Mouse (Mus musculus) megakaryocyte, embryonic 14.5 days (primary cell): Measurements from ENCODE around the gene Me1. TPM values are rescaled to one million over a fixed set of nuclear protein-coding genes. Genes with fewer than 3 reads are reported as not detected.

Experiments
- H3K27me3 ChIP-seq: replicated peaks from 2 replicates; pipeline ENCODE3; 2012; ENCODE audit warnings: inconsistent platforms
- H3K36me3 ChIP-seq: replicated peaks from 2 replicates; pipeline ENCODE3; 2012; ENCODE audit warnings: low read length, inconsistent platforms, mixed read lengths
- H3K4me1 ChIP-seq: 2 replicates; pipeline ENCODE4 v1.6.1; 2012; ENCODE audit warnings: inconsistent platforms
- H3K4me3 ChIP-seq: replicated peaks from 2 replicates; pipeline ENCODE3; 2012; ENCODE audit warnings: moderate library complexity, mild to moderate bottlenecking, inconsistent platforms
- H3K9me3 ChIP-seq: 2 replicates; pipeline ENCODE4 v1.6.1; 2012; ENCODE audit warnings: inconsistent platforms
- FLI1 ChIP-seq: IDR thresholded peaks from 2 replicates; pipeline ENCODE4 v1.6.1; 2012; ENCODE audit warnings: low read length, inconsistent platforms, mixed read lengths
- GATA1 ChIP-seq: IDR thresholded peaks from 3 replicates; pipeline ENCODE4 v1.6.1; 2012; ENCODE audit warnings: mixed read lengths, low read length, inconsistent platforms, borderline replicate concordance
- polyA plus RNA-seq: library from polyadenylated mRNA; stranded (reverse); fragments of >175 nt; gene quantifications from 2 replicates; pipeline ENCODE4 v1.2.3, GENCODE M21; 2012; ENCODE audit warnings: low replicate concordance; ENCODE audit not compliant: insufficient read depth

The Me1 gene
- polyA plus RNA-seq, 1 experiment = 5.1 TPM

GRCm38 (mm10) chr9:86712648-86713047, 16.9 kb upstream of the Me1 start:
- TF ChIP-seq FLI1 (no peak), GATA1 (no peak)
- Histone ChIP-seq H3K4me3 (no peak overlapping the region), H3K36me3 (no peaks in the 10 kb centered on the region), H3K9me3 (no peaks in the 10 kb centered on the region), H3K4me1 (no peaks in the 10 kb centered on the region), H3K27me3 (peaks cover 2% of the 10 kb centered on the region)

GRCm38 (mm10) chr9:86710091-86710634, 14.4 kb upstream of the Me1 start:
- Histone ChIP-seq H3K9me3 (no peaks in the 10 kb centered on the region), H3K4me3 (no peak overlapping the region), H3K4me1 (no peaks in the 10 kb centered on the region; the same call in 1 of the 2 replicates), H3K27me3 (peaks cover 2% of the 10 kb centered on the region), H3K36me3 (no peaks in the 10 kb centered on the region)
- no peak for TF ChIP-seq FLI1

DNA sequence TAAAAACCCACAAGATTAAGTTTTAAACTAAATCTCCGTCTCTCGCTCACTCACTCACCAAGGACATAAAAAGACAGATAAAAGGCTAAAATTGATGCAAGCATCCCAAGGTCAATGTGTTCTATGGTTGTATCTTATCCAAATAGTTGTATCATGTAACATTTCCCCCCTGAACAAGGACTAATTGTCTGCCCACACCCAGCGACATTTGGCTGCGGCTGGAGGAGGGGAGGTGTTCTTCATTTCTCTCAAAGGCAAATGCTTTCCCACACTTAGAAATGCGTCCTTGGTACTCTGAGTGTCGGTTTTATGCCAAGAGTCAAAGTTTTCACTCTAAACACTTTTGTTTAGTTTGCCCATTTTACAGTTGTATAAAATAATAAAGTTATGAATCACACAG, 13.2 kb upstream of the Me1 start:
- Histone ChIP-seq H3K36me3 (no peaks in the 10 kb centered on the region), H3K9me3 (0 out of 2 replicates have a peak, but pooled peaks cover 2% of the 10 kb centered on the region), H3K4me1 (no peaks in the 10 kb centered on the region; the same call in 1 of the 2 replicates), H3K4me3 (no peak overlapping the region), H3K27me3 (peaks cover 2% of the 10 kb centered on the region)
- no peak for TF ChIP-seq FLI1
- TF ChIP-seq GATA1 = no peak

DNA sequence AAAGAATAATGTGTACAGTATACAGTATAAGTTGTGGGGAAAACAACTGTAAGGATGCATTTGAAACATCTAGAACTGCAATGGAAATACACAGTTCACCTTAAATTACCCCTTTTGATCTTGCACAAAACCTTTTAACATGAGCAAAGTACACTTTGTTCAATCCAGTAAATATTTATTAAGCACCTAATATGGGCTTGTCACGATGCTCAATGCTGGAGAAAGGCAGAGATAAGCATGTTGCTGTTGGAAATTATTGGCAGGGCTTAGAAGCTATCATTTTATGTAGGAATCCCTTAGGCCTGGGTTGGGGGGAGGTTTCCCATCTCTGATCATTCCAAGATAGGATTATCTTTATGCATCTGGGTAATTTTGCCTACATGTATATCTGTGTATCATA, 11.7 kb upstream of the Me1 start:
- Histone ChIP-seq H3K9me3 (peaks cover 8% of the 10 kb centered on the region; the same call in 1 of the 2 replicates), H3K36me3 (no peaks in the 10 kb centered on the region), H3K4me3 (no peak overlapping the region), H3K27me3 (peaks cover 2% of the 10 kb centered on the region), H3K4me1 (peaks cover under 1% of the 10 kb centered on the region)
- no peak for TF ChIP-seq FLI1

GRCm38 (mm10) chr9:86701844-86702243, 6.1 kb upstream of the Me1 start:
- Histone ChIP-seq H3K4me3 (peak overlapping the region; percentile 43), H3K4me1 (peaks cover 19% of the 10 kb centered on the region), H3K27me3 (no peaks in the 10 kb centered on the region), H3K36me3 (no peaks in the 10 kb centered on the region), H3K9me3 (peaks cover 8% of the 10 kb centered on the region; the same call in 1 of the 2 replicates)
- no peak; the same call in 2 of the 3 replicates for TF ChIP-seq GATA1
- no peak for TF ChIP-seq FLI1

DNA sequence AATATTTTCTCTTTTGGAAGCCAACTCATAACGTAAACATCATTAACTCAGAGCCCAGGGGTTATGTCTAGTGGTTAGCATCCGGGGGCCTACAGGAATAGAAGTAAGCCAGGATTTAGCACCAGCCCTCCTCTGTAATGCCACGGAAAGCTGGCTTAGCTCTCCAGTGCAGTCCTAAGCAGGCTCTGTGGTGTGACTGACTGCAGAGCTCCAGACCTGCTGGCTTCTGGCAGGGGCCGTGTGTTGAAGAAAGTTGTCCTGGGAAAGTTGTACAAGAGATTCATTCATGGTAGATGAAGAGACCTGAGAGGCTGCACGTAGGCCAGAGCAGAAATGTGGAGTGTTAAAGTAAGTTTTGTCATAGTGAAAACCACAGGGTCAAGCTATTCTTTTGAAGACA, 5.5 kb upstream of the Me1 start:
- H3K4me3 ChIP-seq = no peak overlapping the region
- H3K9me3 ChIP-seq = peaks cover 8% of the 10 kb centered on the region; the same call in 1 of the 2 replicates
- peaks cover 22% of the 10 kb centered on the region for H3K4me1 ChIP-seq
- TF ChIP-seq GATA1 (no peak), FLI1 (no peak)
- no peaks in the 10 kb centered on the region for H3K27me3 ChIP-seq
- H3K36me3 ChIP-seq = no peaks in the 10 kb centered on the region

DNA sequence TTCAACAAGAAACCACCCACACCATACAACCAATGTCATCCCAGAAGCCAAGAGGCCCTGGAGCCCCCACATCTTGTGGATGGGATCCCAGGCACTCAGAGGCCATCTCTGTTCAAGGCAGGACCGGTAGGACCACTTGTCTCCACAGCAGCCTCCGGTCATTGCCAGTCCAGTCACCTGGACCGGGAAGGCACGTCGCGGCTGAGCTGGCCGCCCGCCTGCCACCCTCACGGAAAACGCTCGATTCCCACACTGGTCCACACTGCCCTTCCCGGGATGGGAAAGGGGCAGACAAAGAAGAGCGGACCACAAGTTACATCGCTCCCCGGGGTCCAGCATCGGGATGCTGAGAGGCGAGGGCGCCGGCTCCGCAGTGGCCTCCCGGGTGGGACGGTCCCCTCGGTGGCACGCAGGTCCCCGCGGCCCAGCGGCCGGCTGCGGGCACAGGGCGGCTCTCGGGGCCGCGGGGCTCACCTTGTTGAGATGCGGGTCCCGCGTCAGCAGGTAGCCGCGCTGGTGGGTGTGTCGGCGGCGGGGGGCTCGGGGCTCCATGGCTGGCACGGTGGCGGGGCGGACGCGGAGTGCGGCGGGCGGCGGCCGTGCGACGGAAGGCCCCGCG, 445 bp downstream of the Me1 start:
- Histone ChIP-seq H3K27me3 (peaks cover 4% of the 10 kb centered on the region), H3K9me3 (no peaks in the 10 kb centered on the region), H3K4me3 (peak overlapping the region; percentile 93), H3K4me1 (peaks cover 20% of the 10 kb centered on the region), H3K36me3 (no peaks in the 10 kb centered on the region)
- no peak for TF ChIP-seq FLI1
- no peak for TF ChIP-seq GATA1

- Histone ChIP-seq H3K4me1 (peaks cover 18% of the 10 kb centered on the region), H3K4me3 (peak overlapping the region; percentile 31), H3K36me3 (no peaks in the 10 kb centered on the region), H3K27me3 (peaks cover 4% of the 10 kb centered on the region), H3K9me3 (no peaks in the 10 kb centered on the region)
- no peak for TF ChIP-seq FLI1
- no peak for TF ChIP-seq GATA1
Observed at GRCm38 (mm10) chr9:86694644-86695043, 1.1 kb downstream of the Me1 start.

- H3K27me3 ChIP-seq = peaks cover 4% of the 10 kb centered on the region
- H3K36me3 ChIP-seq = no peaks in the 10 kb centered on the region
- no peak overlapping the region for H3K4me3 ChIP-seq
- H3K9me3 ChIP-seq = no peaks in the 10 kb centered on the region
- TF ChIP-seq FLI1 (no peak), GATA1 (no peak)
- peaks cover 16% of the 10 kb centered on the region for H3K4me1 ChIP-seq
Observed at GRCm38 (mm10) chr9:86693935-86694334, 1.8 kb downstream of the Me1 start.

DNA sequence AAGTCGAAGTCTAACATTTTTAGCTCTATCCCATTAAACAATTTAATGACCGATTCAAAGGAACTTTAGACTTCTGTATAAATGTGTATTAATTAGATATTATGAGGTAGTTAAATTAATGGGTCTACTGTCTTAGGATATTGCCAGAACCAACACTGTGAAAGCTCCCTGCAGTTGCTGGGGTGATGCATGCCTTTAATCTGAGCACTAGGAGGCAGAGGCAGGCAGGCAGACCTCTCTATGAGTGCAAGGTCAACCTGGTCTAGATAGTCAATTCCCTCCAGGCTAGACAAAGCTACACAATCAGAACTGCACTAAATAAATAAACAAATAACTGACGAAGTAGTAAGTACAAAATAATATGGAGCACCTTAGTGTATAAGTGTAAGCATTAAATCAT, 3.1 kb downstream of the Me1 start:
- Histone ChIP-seq H3K4me3 (no peak overlapping the region), H3K4me1 (peaks cover 24% of the 10 kb centered on the region), H3K27me3 (peaks cover 4% of the 10 kb centered on the region)

More for the DNA sequence above, 3.1 kb downstream of the Me1 start:
- Histone ChIP-seq H3K9me3 (no peaks in the 10 kb centered on the region), H3K36me3 (no peaks in the 10 kb centered on the region)
- TF ChIP-seq GATA1 (no peak), FLI1 (no peak)
